Mouse (Mus musculus): ENCODE measurements around the gene Prdx5.
"Not testable (repeated sequence)": the region's sequence is repeated elsewhere in the genome, so short reads cannot be mapped to it uniquely, and the experiment has no call there.

The Prdx5 gene

GRCm38 (mm10) chr19:6904846-6905245, 5.1 kb downstream of the Prdx5 start:
- in situ Hi-C loops (cut with MboI, MseI): loop anchor here in 1 of 2 experiments (10.0 kb wide), 1 partner anchor 1790 kb away; the partner anchor contains the start of gene Klc2

GRCm38 (mm10) chr19:6903031-6903430, 6.9 kb downstream of the Prdx5 start:
- in situ Hi-C loops (cut with MboI, MseI): loop anchor here in 1 of 2 experiments (10.0 kb wide), 1 partner anchor 1788 kb away; the partner anchor contains the start of gene Klc2

GRCm38 (mm10) chr19:6899641-6900040, 10.3 kb downstream of the Prdx5 start:
- in situ Hi-C loops (cut with MboI, MseI): loop anchor here in 1 of 2 experiments (10.0 kb wide), 1 partner anchor 1785 kb away; the partner anchor contains the start of gene Klc2

DNA sequence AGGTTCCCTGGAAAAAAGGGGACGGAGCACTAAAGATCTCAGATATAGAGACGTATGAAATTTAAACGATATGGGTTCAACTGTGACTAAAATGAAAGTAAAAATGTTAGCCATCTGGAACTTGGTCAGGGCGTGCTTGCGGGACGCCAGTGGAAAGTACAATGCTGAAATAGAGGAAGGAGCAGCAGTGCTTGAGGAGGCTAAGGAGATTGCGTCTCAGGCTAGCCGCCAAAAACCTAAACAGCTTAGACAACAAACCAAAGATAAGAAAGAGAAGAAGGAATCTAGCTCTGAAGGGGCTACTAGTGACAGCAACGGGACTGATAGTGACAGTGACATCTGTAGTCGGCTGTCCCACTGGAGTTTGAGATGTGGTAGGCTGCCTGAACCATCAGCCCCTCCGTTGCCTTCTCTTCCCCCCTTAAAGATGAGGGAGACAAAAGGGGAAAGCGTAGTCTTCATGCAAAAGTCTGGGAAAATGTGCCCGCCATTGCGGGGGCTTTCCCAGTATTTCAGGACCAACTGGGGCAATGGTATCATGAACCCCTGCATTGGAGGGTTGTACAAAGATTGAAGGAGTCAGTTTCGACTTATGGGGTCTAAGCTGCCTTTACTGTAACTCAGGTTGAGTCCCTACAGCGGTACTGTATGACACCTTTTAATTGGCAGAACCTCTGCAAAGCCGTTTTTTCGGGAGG, 14.1 kb downstream of the Prdx5 start:
- in situ Hi-C loops (cut with MboI, MseI): not testable (repeated sequence)

- in situ Hi-C loops (cut with MboI, MseI): no loop called here
These were observed 16.0 kb downstream of the Prdx5 start for GRCm38 (mm10) chr19:6893731-6894451.

DNA sequence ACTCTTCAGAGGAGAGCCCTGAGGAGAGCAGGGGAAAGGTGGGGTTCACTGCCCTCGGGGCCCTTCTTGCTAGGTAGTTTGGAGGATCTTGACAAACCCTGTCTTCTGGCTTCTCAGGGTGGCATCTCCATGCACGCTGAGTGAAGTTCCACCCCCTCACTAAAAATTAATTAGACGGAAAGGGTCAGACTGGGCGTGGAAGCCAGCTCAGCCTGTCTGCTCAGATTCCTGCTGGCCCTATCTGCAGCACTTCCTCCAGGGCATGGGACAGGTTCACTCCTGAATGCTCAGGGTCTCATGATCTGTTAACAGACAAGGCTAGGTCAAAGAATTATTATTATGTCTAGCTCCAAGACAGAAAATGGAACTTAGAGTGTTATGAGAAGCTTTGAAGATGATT, 17.4 kb downstream of the Prdx5 start:
- in situ Hi-C loops (cut with MboI, MseI): no loop called here

- in situ Hi-C loops (cut with MboI, MseI): no loop called here
These were observed 31.9 kb downstream of the Prdx5 start for GRCm38 (mm10) chr19:6877965-6878364.

- in situ Hi-C loops (cut with MboI, MseI): no loop called here
These were observed 33.1 kb downstream of the Prdx5 start for GRCm38 (mm10) chr19:6876799-6877198.

DNA sequence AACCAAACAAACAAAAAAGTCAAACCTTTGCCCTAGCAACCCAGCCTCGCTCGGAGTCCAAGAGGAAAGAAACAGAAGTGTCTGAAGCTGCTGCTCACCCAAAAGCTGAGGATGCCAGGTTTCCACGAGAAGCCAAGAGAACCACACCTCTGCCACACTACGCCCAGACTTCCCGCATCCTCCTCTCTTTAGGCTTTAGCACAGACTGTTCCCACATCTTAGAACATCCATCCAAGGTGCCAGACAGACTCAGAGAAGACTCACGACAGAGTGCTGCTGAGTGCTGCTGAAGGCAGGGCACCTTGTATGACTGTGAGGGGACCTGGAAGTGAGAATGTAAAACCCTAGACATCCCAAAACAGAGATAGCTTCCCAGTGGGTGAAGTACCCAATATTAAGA, 34.1 kb downstream of the Prdx5 start:
- in situ Hi-C loops (cut with MboI, MseI): no loop called here

GRCm38 (mm10) chr19:6874257-6874656, 35.6 kb downstream of the Prdx5 start:
- in situ Hi-C loops (cut with MboI, MseI): loop anchor here in 1 of 2 experiments (5.0 to 25.0 kb wide), 2 partner anchors 38 to 937 kb away; partner anchors contain the start of gene Prdx5

GRCm38 (mm10) chr19:6872701-6873100, 37.2 kb downstream of the Prdx5 start:
- in situ Hi-C loops (cut with MboI, MseI): loop anchor here in 1 of 2 experiments (5.0 to 25.0 kb wide), 2 partner anchors 40 to 935 kb away; partner anchors contain the start of gene Prdx5

- in situ Hi-C loops (cut with MboI, MseI): loop anchor here in 1 of 2 experiments (5.0 to 25.0 kb wide), 2 partner anchors 41 to 934 kb away; partner anchors contain the start of gene Prdx5
These were observed 38.2 kb downstream of the Prdx5 start for GRCm38 (mm10) chr19:6871574-6872271.

- in situ Hi-C loops (cut with MboI, MseI): loop anchor here in 1 of 2 experiments (25.0 kb wide), 1 partner anchor 932 kb away; no protein-coding TSS in a partner anchor
These were observed 40.6 kb downstream of the Prdx5 start for GRCm38 (mm10) chr19:6869355-6869754.

GRCm38 (mm10) chr19:6861451-6861850, 48.5 kb downstream of the Prdx5 start:
- in situ Hi-C loops (cut with MboI, MseI): loop anchor here in 1 of 2 experiments (25.0 kb wide), 1 partner anchor 924 kb away; no protein-coding TSS in a partner anchor

DNA sequence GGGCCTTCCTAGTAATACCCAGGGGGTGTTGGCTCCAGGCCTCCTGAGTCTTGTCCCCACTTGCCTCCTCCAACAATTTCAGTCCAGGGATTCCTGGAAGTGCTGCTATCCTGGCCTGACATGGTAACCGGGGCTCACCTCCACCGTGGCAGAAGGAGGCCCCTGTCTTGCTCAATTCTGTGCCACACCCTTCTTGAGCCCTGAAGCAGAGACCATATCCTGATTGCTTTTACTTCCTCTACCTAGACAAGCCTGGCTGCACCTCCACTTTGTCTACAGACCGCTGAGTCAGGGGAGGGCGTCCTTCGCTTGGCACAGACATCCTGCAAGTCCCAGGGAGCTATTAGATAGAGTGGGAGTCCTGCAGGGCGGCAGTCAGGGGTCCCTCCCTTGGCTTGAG, 49.2 kb downstream of the Prdx5 start:
- in situ Hi-C loops (cut with MboI, MseI): loop anchor here in 1 of 2 experiments (25.0 kb wide), 1 partner anchor 923 kb away; no protein-coding TSS in a partner anchor

DNA sequence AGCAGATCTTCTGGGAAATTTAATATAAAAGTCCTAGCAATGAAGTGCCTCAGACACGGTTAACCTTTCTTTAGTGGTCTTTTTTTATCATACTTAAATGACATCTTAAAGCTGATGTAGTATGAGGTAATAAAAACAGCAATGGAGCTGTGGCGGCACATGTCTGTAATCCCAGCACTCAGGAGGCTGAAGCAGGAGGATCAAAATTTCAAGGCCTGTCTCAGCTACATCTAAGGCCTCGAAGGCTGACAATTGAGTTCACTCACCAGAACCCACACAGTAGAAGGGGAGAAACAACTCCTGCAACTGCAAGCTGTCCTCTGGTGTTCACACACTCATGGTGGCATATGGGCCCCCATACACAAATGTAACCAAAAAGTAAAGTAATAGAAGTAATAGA, 49.9 kb downstream of the Prdx5 start:
- in situ Hi-C loops (cut with MboI, MseI): loop anchor here in 1 of 2 experiments (5.0 to 25.0 kb wide), 2 partner anchors 38 to 923 kb away; no protein-coding TSS in a partner anchor

DNA sequence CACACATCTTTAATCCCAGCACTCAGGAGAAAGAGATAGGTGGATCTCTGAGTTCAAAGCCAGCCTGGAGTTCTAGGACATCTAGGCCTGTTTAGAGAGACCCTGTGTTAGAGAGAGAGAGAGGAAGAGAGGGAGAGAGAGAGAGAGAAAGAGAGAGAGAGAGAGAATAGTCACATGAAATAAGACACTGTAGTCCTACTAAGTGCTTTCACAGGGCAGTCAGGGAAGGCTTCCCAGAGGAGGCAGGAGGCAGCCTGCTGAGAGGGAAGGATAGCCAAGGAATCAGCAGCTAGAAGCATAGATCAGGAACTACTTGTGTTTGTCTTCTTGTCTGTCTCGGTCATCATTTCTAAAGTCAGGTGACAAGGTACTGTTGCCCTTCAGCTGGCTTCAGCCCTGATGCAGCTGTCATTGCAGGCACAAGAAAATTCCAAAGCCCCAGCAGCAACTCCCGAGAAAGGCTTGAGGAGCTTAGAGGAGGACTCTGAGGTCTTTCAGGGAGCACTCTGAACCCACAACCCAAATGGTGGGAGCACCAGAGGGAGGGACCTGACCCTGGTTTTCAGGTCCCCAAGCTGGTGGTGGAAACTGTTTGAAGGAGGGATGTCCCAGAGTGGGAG, 50.8 kb downstream of the Prdx5 start:
- in situ Hi-C loops (cut with MboI, MseI): loop anchor here in 1 of 2 experiments (5.0 to 25.0 kb wide), 2 partner anchors 37 to 922 kb away; no protein-coding TSS in a partner anchor

GRCm38 (mm10) chr19:6858031-6858430, 51.9 kb downstream of the Prdx5 start, which contains the start of gene Ccdc88b:
Ccdc88b (minus strand) TSS chr19:6858211.
- in situ Hi-C loops (cut with MboI, MseI): loop anchor here in 1 of 2 experiments (5.0 to 25.0 kb wide), 2 partner anchors 36 to 921 kb away; no protein-coding TSS in a partner anchor

- in situ Hi-C loops (cut with MboI, MseI): loop anchor here in 1 of 2 experiments (5.0 to 25.0 kb wide), 2 partner anchors 35 to 920 kb away; no protein-coding TSS in a partner anchor
These were observed 52.4 kb downstream of the Prdx5 start for GRCm38 (mm10) chr19:6857391-6858005.

DNA sequence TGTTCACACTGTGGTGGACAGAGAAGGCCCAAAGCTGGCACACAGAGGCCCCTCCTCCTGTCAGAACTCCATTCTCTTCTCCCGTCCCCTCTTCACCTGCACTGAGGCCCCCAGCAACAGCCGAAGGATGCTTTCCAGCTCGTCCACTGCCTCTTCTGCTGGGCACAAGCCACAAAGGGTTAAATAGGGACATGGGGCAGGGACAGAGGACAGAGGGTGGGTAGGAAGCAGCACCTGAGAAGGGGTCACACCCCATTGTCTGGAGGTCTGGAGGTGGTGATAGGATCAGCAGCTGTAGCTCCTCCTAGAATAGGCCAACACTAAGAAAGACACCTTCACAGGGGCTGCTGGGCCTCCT, 52.9 kb downstream of the Prdx5 start:
- in situ Hi-C loops (cut with MboI, MseI): loop anchor here in 1 of 2 experiments (5.0 to 25.0 kb wide), 2 partner anchors 35 to 920 kb away; no protein-coding TSS in a partner anchor

All from T-helper 17 cell (primary cell).